Mouse (Mus musculus): ENCODE results near the gene Panx1. TPM values are rescaled to one million over a fixed set of nuclear protein-coding genes. Genes with fewer than 3 reads are reported as not detected.

The Panx1 gene
- polyA plus RNA-seq, 1 experiment from 2014 or later: 24.5 TPM

GRCm38 (mm10) chr9:15002995-15003613 lies 42.2 kb downstream of the Panx1 start:
- Histone ChIP-seq H3K4me3 (ENCODE audit: low read depth, low read length) (no peak overlapping the region), H3K4me1 (replicated peaks; ENCODE audit: control insufficient read depth, insufficient read depth, low read length) (no peaks in the 10 kb centered on the region), H3K27me3 (replicated peaks; ENCODE audit: control insufficient read depth, insufficient read depth, low read length) (no peaks in the 10 kb centered on the region), H3K9ac (ENCODE audit: low read depth, low read length) (no peak overlapping the region), H3K9me3 (ENCODE audit: control insufficient read depth) (no peaks in the 10 kb centered on the region), H3K27ac (ENCODE audit: low read depth, low read length) (no peak overlapping the region), H3K4me2 (replicated peaks; ENCODE audit: low read depth) (no peak overlapping the region), H3K36me3 (ENCODE audit: control insufficient read depth, insufficient read depth) (peaks cover 21% of the 10 kb centered on the region)
- 68% methylated on average over 6 of the region's 6 CpGs for WGBS
- no peak for TF ChIP-seq CTCF (IDR thresholded peaks at IDR 0.05; ENCODE audit: low read depth)
- ATAC-seq: no peak

- H3K4me2 ChIP-seq (replicated peaks; ENCODE audit: low read depth): no peak overlapping the region
- H3K4me1 ChIP-seq (replicated peaks; ENCODE audit: control insufficient read depth, insufficient read depth, low read length): no peaks in the 10 kb centered on the region
- 87% methylated on average over 9 of the region's 9 CpGs for WGBS
- ATAC-seq: no peak
- H3K9ac ChIP-seq (ENCODE audit: low read depth, low read length): no peak overlapping the region
- no peaks in the 10 kb centered on the region for H3K27me3 ChIP-seq (replicated peaks; ENCODE audit: control insufficient read depth, insufficient read depth, low read length)
- H3K9me3 ChIP-seq (ENCODE audit: control insufficient read depth): no peaks in the 10 kb centered on the region
- no peaks in the 10 kb centered on the region for H3K36me3 ChIP-seq (ENCODE audit: control insufficient read depth, insufficient read depth)
- no peak for TF ChIP-seq CTCF (IDR thresholded peaks at IDR 0.05; ENCODE audit: low read depth)
- no peak overlapping the region for H3K27ac ChIP-seq (ENCODE audit: low read depth, low read length)
- no peak overlapping the region for H3K4me3 ChIP-seq (ENCODE audit: low read depth, low read length)
Measured at GRCm38 (mm10) chr9:14998790-14999189, 46.5 kb downstream of the Panx1 start.

- Histone ChIP-seq H3K4me1 (replicated peaks; ENCODE audit: control insufficient read depth, insufficient read depth, low read length) (no peaks in the 10 kb centered on the region), H3K9me3 (ENCODE audit: control insufficient read depth) (no peaks in the 10 kb centered on the region), H3K27me3 (replicated peaks; ENCODE audit: control insufficient read depth, insufficient read depth, low read length) (no peaks in the 10 kb centered on the region), H3K36me3 (ENCODE audit: control insufficient read depth, insufficient read depth) (no peaks in the 10 kb centered on the region), H3K9ac (ENCODE audit: low read depth, low read length) (no peak overlapping the region), H3K27ac (ENCODE audit: low read depth, low read length) (no peak overlapping the region), H3K4me2 (replicated peaks; ENCODE audit: low read depth) (no peak overlapping the region), H3K4me3 (ENCODE audit: low read depth, low read length) (no peak overlapping the region)
- no peak for ATAC-seq
- TF ChIP-seq CTCF (IDR thresholded peaks at IDR 0.05; ENCODE audit: low read depth): no peak
- WGBS: 76% methylated on average over 11 of the region's 11 CpGs
Measured at GRCm38 (mm10) chr9:14997271-14998055, 47.8 kb downstream of the Panx1 start.

GRCm38 (mm10) chr9:14995525-14995924 lies 49.8 kb downstream of the Panx1 start:
- H3K4me3 ChIP-seq (ENCODE audit: low read depth, low read length): no peak overlapping the region
- no peak overlapping the region for H3K4me2 ChIP-seq (replicated peaks; ENCODE audit: low read depth)
- 67% methylated on average over 1 of the region's 1 CpGs for WGBS
- no peak for TF ChIP-seq CTCF (IDR thresholded peaks at IDR 0.05; ENCODE audit: low read depth)
- ATAC-seq: no peak
- H3K4me1 ChIP-seq (replicated peaks; ENCODE audit: control insufficient read depth, insufficient read depth, low read length): no peaks in the 10 kb centered on the region
- H3K36me3 ChIP-seq (ENCODE audit: control insufficient read depth, insufficient read depth): no peaks in the 10 kb centered on the region
- no peaks in the 10 kb centered on the region for H3K27me3 ChIP-seq (replicated peaks; ENCODE audit: control insufficient read depth, insufficient read depth, low read length)
- no peak overlapping the region for H3K9ac ChIP-seq (ENCODE audit: low read depth, low read length)
- H3K9me3 ChIP-seq (ENCODE audit: control insufficient read depth): no peaks in the 10 kb centered on the region
- H3K27ac ChIP-seq (ENCODE audit: low read depth, low read length): no peak overlapping the region

GRCm38 (mm10) chr9:14988606-14989293 lies 56.5 kb downstream of the Panx1 start:
- no peak for TF ChIP-seq CTCF (IDR thresholded peaks at IDR 0.05; ENCODE audit: low read depth)
- Histone ChIP-seq H3K9me3 (ENCODE audit: control insufficient read depth) (no peaks in the 10 kb centered on the region), H3K27me3 (replicated peaks; ENCODE audit: control insufficient read depth, insufficient read depth, low read length) (no peaks in the 10 kb centered on the region), H3K4me2 (replicated peaks; ENCODE audit: low read depth) (no peak overlapping the region), H3K27ac (ENCODE audit: low read depth, low read length) (no peak overlapping the region), H3K4me3 (ENCODE audit: low read depth, low read length) (no peak overlapping the region), H3K4me1 (replicated peaks; ENCODE audit: control insufficient read depth, insufficient read depth, low read length) (no peaks in the 10 kb centered on the region), H3K9ac (ENCODE audit: low read depth, low read length) (no peak overlapping the region), H3K36me3 (ENCODE audit: control insufficient read depth, insufficient read depth) (no peaks in the 10 kb centered on the region)
- WGBS: 94% methylated on average over 1 of the region's 1 CpGs
- no peak for ATAC-seq

GRCm38 (mm10) chr9:14983141-14983540 lies 62.1 kb downstream of the Panx1 start:
- H3K9me3 ChIP-seq (ENCODE audit: control insufficient read depth): no peaks in the 10 kb centered on the region
- no peaks in the 10 kb centered on the region for H3K36me3 ChIP-seq (ENCODE audit: control insufficient read depth, insufficient read depth)
- H3K27me3 ChIP-seq (replicated peaks; ENCODE audit: control insufficient read depth, insufficient read depth, low read length): no peaks in the 10 kb centered on the region
- H3K4me3 ChIP-seq (ENCODE audit: low read depth, low read length): no peak overlapping the region
- no peak overlapping the region for H3K9ac ChIP-seq (ENCODE audit: low read depth, low read length)
- 33% methylated on average over 3 of the region's 3 CpGs for WGBS
- H3K4me1 ChIP-seq (replicated peaks; ENCODE audit: control insufficient read depth, insufficient read depth, low read length): no peaks in the 10 kb centered on the region
- TF ChIP-seq CTCF (IDR thresholded peaks at IDR 0.05; ENCODE audit: low read depth): no peak
- ATAC-seq: no peak
- no peak overlapping the region for H3K4me2 ChIP-seq (replicated peaks; ENCODE audit: low read depth)
- H3K27ac ChIP-seq (ENCODE audit: low read depth, low read length): no peak overlapping the region

Data from intestine, postnatal 0 days (tissue).